In genomic region chr11:20455865-20456648, GRCm38 (mm10) we compare ENCODE assay signal across 8 mouse cellular contexts.
A peak's percentile ranks its signal among the peaks of the same experiment; 100 is the strongest.
DNase-seq lines count a peak whose midpoint lies in the region; ATAC-seq lines count a peak whose summit lies in the region.

No protein-coding gene starts in this region.

- H3K36me3 ChIP-seq in lung, embryonic 15.5 days, result no peaks in the 10 kb centered on the region
- no peaks in the 10 kb centered on the region for H3K36me3 ChIP-seq in heart, embryonic 16.5 days (ENCODE audit: control insufficient read depth, insufficient read depth)
- H3K36me3 ChIP-seq in limb, embryonic 12.5 days, result no peaks in the 10 kb centered on the region
- H3K36me3 ChIP-seq in neural tube, embryonic 15.5 days, result no peaks in the 10 kb centered on the region

- 5% methylated on average over 19 of the region's 19 CpGs for WGBS in lung, embryonic 15.5 days
- 5% methylated on average over 19 of the region's 19 CpGs for WGBS in heart, embryonic 16.5 days
- under 1% methylated on average over 19 of the region's 19 CpGs for WGBS in limb, embryonic 12.5 days
- WGBS in neural tube, embryonic 15.5 days, result 2% methylated on average over 19 of the region's 19 CpGs

- peak overlapping the region; percentile 52 for H3K4me3 ChIP-seq in lung, embryonic 15.5 days
- peak overlapping the region; percentile 68 for H3K4me3 ChIP-seq in heart, embryonic 16.5 days (ENCODE audit: low read length)
- H3K4me3 ChIP-seq in limb, embryonic 12.5 days (replicated peaks), result peak overlapping the region; percentile 52
- H3K4me3 ChIP-seq in neural tube, embryonic 15.5 days (replicated peaks), result peak overlapping the region; percentile 53

- H3K27me3 ChIP-seq in lung, embryonic 15.5 days, result peaks cover 5% of the 10 kb centered on the region; the same call in 1 of the 2 replicates
- no peaks in the 10 kb centered on the region for H3K27me3 ChIP-seq in heart, embryonic 16.5 days (ENCODE audit: control insufficient read depth, insufficient read depth, low read length)
- H3K27me3 ChIP-seq in limb, embryonic 12.5 days, result peaks cover 18% of the 10 kb centered on the region
- H3K27me3 ChIP-seq in neural tube, embryonic 15.5 days (replicated peaks), result no peaks in the 10 kb centered on the region

- peak overlapping the region; percentile 90 for H3K4me2 ChIP-seq in lung, embryonic 15.5 days
- peak overlapping the region; percentile 94 for H3K4me2 ChIP-seq in heart, embryonic 16.5 days (ENCODE audit: low read depth, low read length)
- H3K4me2 ChIP-seq in limb, embryonic 12.5 days, result peak overlapping the region; percentile 85
- H3K4me2 ChIP-seq in neural tube, embryonic 15.5 days, result peak overlapping the region; percentile 98

- ATAC-seq in lung, embryonic 15.5 days (ENCODE audit: borderline replicate concordance, extremely low read depth, low FRiP score, low TSS enrichment), result no peak
- ATAC-seq in heart, embryonic 16.5 days (replicated peaks; ENCODE audit: extremely low read depth, insufficient read depth, low FRiP score), result no peak
- ATAC-seq in limb, embryonic 12.5 days (ENCODE audit: insufficient number of reproducible peaks, insufficient read depth, low FRiP score, low TSS enrichment, low read depth), result 0 out of 2 replicates have a peak, but pooled peaks have one; percentile 9
- peak; percentile 50 for ATAC-seq in neural tube, embryonic 15.5 days (ENCODE audit: low FRiP score)

- H3K9ac ChIP-seq in lung, embryonic 15.5 days, result peak overlapping the region; percentile 35; the same call in 1 of the 2 replicates
- H3K9ac ChIP-seq in heart, embryonic 16.5 days (ENCODE audit: low read length), result peak overlapping the region; percentile 57
- peak overlapping the region; percentile 18 for H3K9ac ChIP-seq in limb, embryonic 12.5 days (replicated peaks)
- H3K9ac ChIP-seq in neural tube, embryonic 15.5 days (replicated peaks), result peak overlapping the region; percentile 53

- H3K9me3 ChIP-seq in lung, embryonic 15.5 days, result no peaks in the 10 kb centered on the region
- no peaks in the 10 kb centered on the region for H3K9me3 ChIP-seq in heart, embryonic 16.5 days (replicated peaks; ENCODE audit: control insufficient read depth, low read length)
- no peaks in the 10 kb centered on the region for H3K9me3 ChIP-seq in limb, embryonic 12.5 days
- H3K9me3 ChIP-seq in neural tube, embryonic 15.5 days (replicated peaks), result no peaks in the 10 kb centered on the region

- DNase-seq in lung, postnatal 4 days, result no peak
- peak; percentile 66 for DNase-seq in cerebellum, postnatal 10 days
- DNase-seq in thymus, postnatal 36 days, result no peak
- no peak for DNase-seq in layer of hippocampus, adult 18-20 months (ENCODE audit: low spot score in 2 of 2)

- no peak overlapping the region for H3K27ac ChIP-seq in lung, embryonic 15.5 days
- no peak overlapping the region for H3K27ac ChIP-seq in heart, embryonic 16.5 days (ENCODE audit: low read length)
- no peak overlapping the region for H3K27ac ChIP-seq in limb, embryonic 12.5 days
- H3K27ac ChIP-seq in neural tube, embryonic 15.5 days (replicated peaks), result no peak overlapping the region

- H3K4me1 ChIP-seq in lung, embryonic 15.5 days, result peaks cover 31% of the 10 kb centered on the region
- H3K4me1 ChIP-seq in heart, embryonic 16.5 days (ENCODE audit: control insufficient read depth, insufficient read depth, low read length), result peaks cover 3% of the 10 kb centered on the region; the same call in 1 of the 2 replicates
- peaks cover 14% of the 10 kb centered on the region; the same call in 1 of the 2 replicates for H3K4me1 ChIP-seq in limb, embryonic 12.5 days (replicated peaks)
- H3K4me1 ChIP-seq in neural tube, embryonic 15.5 days, result peaks cover 12% of the 10 kb centered on the region

Comparison
In these comparisons a context has a peak if more than half of its experiments do, and no peak if none do; other contexts are left out.
1. ATAC-seq: peak in limb, embryonic 12.5 days (single experiment) and neural tube, embryonic 15.5 days (single experiment); none in lung, embryonic 15.5 days (single experiment) and heart, embryonic 16.5 days (single experiment).
2. DNase-seq: peak in cerebellum, postnatal 10 days (2 of 2); none in lung, postnatal 4 days (0 of 2), thymus, postnatal 36 days (0 of 2) and layer of hippocampus, adult 18-20 months (0 of 2).
3. Peak in every context shown above with its lines, with median percentiles within 50 percentile points of each other: H3K4me2 ChIP-seq, H3K4me3 ChIP-seq and H3K9ac ChIP-seq.